Mouse (Mus musculus) stomach, postnatal 0 days (tissue): ENCODE measurements around the gene Chit1. TPM values are rescaled to one million over a fixed set of nuclear protein-coding genes. Genes with fewer than 3 reads are reported as not detected.

Source experiments
- ATAC-seq: fragments of 200-750 bp; cut with Nextera tagmentation; 2 replicates; pipeline ENCODE4 v1.8.0; 2017; ENCODE audit not compliant: low FRiP score, low TSS enrichment
- DNase-seq: peaks from one replicate; pipeline ENCODE4 v3.0.0-alpha.2; 2016; ENCODE audit warnings: low spot score
- H3K27ac ChIP-seq: fragments of 300-500 bp; sonication (generic); replicated peaks from 2 replicates; pipeline ENCODE4 v1.5.1; 2014; ENCODE audit warnings: mild to moderate bottlenecking, control low read depth
- H3K27me3 ChIP-seq: fragments of 300-500 bp; sonication (generic); 2 replicates; pipeline ENCODE4 v1.6.1; 2014; ENCODE audit warnings: low read length; ENCODE audit not compliant: control insufficient read depth, insufficient read depth
- H3K36me3 ChIP-seq: fragments of 300-500 bp; sonication (generic); 2 replicates; pipeline ENCODE4 v1.6.1; 2014; ENCODE audit warnings: low read length, mixed read lengths; ENCODE audit not compliant: control insufficient read depth, insufficient read depth
- H3K4me1 ChIP-seq: fragments of 300-500 bp; sonication (generic); replicated peaks from 2 replicates; pipeline ENCODE4 v1.6.1; 2014; ENCODE audit warnings: antibody characterized with exemption; ENCODE audit not compliant: control insufficient read depth, insufficient read depth
- H3K4me2 ChIP-seq: fragments of 300-500 bp; sonication (generic); replicated peaks from 2 replicates; pipeline ENCODE4 v1.6.1; 2014; ENCODE audit warnings: low read depth, mild to moderate bottlenecking, control low read depth, moderate library complexity
- H3K4me3 ChIP-seq: fragments of 300-500 bp; sonication (generic); 2 replicates; pipeline ENCODE4 v1.5.1; 2014; ENCODE audit warnings: low read depth, low read length, control low read depth
- H3K9ac ChIP-seq: fragments of 300-500 bp; sonication (generic); 2 replicates; pipeline ENCODE4 v1.6.1; 2014; ENCODE audit warnings: mild to moderate bottlenecking, low read length, control low read depth, mixed read lengths
- H3K9me3 ChIP-seq: fragments of 300-500 bp; sonication (generic); 2 replicates; pipeline ENCODE4 v1.6.1; 2016; ENCODE audit warnings: low read length; ENCODE audit not compliant: control insufficient read depth
- CTCF ChIP-seq: IDR thresholded peaks from 2 replicates; pipeline ENCODE4 v1.5.1; 2016; ENCODE audit warnings: antibody characterized with exemption, low read depth, mild to moderate bottlenecking, moderate library complexity
- EP300 ChIP-seq: optimal IDR thresholded peaks from 2 replicates; pipeline ENCODE3; 2016; ENCODE audit warnings: antibody characterized with exemption
- WGBS: fragments of 180-500 bp; shearing (Covaris S2); extraction: QIAGEN DNeasy Blood & Tissue Kit; methylation state at CpG from one replicate; pipeline ENCODE4 v1.1.7; 2014; 5-methylcytosine and 5-hydroxymethylcytosine counted together
- polyA plus RNA-seq: library from polyadenylated mRNA; unstranded; fragments of >200 nt; fragmentation: Nextera tagmentation; extraction: Ambion mirVana; gene quantifications from 2 replicates; pipeline ENCODE4 v1.2.1, GENCODE M21; 2015

Chit1 gene
- polyA plus RNA-seq, 1 experiment from 2014 or later, result 38.5 TPM

- no peaks in the 10 kb centered on the region; the same call in 1 of the 2 replicates for H3K4me1 ChIP-seq
These were observed 30.1 kb upstream of the Chit1 start for GRCm38 (mm10) chr1:134080881-134081450.

GRCm38 (mm10) chr1:134082987-134083516 lies 28.0 kb upstream of the Chit1 start:
- Histone ChIP-seq H3K4me2 (no peak overlapping the region), H3K9ac (no peak overlapping the region), H3K4me3 (no peak overlapping the region), H3K27ac (no peak overlapping the region; the same call in 1 of the 2 replicates), H3K9me3 (no peaks in the 10 kb centered on the region), H3K4me1 (no peaks in the 10 kb centered on the region; the same call in none of the 2 replicates), H3K36me3 (no peaks in the 10 kb centered on the region), H3K27me3 (no peaks in the 10 kb centered on the region)
- 54% methylated on average over 11 of the region's 11 CpGs for WGBS
- TF ChIP-seq CTCF, result no peak
- no peak for TF ChIP-seq EP300
- ATAC-seq (no peak), DNase-seq (peak; percentile 58)

More at GRCm38 (mm10) chr1:134080881-134081450, 30.1 kb upstream of the Chit1 start:
- Histone ChIP-seq H3K27me3 (no peaks in the 10 kb centered on the region), H3K4me2 (no peak overlapping the region), H3K27ac (peak overlapping the region; percentile 96; the same call in 1 of the 2 replicates), H3K9me3 (no peaks in the 10 kb centered on the region), H3K36me3 (peaks cover 6% of the 10 kb centered on the region), H3K9ac (no peak overlapping the region), H3K4me3 (no peak overlapping the region)
- DNase-seq, result no peak
- TF ChIP-seq CTCF, result no peak
- TF ChIP-seq EP300, result no peak
- 68% methylated on average over 5 of the region's 5 CpGs for WGBS
- no peak for ATAC-seq

GRCm38 (mm10) chr1:134083676-134084075 lies 27.4 kb upstream of the Chit1 start:
- Histone ChIP-seq H3K4me3 (no peak overlapping the region), H3K9me3 (no peaks in the 10 kb centered on the region), H3K9ac (no peak overlapping the region), H3K27me3 (no peaks in the 10 kb centered on the region), H3K4me1 (no peaks in the 10 kb centered on the region; the same call in none of the 2 replicates), H3K36me3 (no peaks in the 10 kb centered on the region), H3K4me2 (no peak overlapping the region), H3K27ac (no peak overlapping the region)
- no peak for TF ChIP-seq EP300
- no peak for TF ChIP-seq CTCF
- 86% methylated on average over 8 of the region's 8 CpGs for whole genome bisulfite sequencing
- ATAC-seq (no peak), DNase-seq (no peak)

DNA sequence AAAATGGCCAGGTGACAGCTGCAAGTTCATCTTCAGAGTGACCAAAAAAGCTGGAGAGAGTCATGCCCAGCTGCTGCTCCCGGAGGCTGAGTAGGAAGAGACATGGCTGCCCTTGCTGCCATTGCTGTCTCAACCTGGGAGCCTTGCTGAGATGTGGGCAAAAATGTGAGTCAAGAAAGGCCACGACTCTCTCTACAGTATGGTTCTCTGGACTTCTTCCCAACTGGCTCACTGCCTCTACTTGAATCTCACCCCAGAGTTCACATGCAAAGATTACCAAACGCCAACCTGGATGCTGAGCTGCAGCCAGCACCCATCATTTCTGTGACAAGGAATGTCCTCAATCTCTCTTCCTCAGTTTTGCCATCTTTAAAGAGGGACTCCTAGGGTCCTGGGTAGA lies 26.9 kb upstream of the Chit1 start:
- H3K27ac ChIP-seq, result no peak overlapping the region
- H3K27me3 ChIP-seq, result no peaks in the 10 kb centered on the region
- H3K36me3 ChIP-seq, result no peaks in the 10 kb centered on the region
- no peak overlapping the region for H3K4me2 ChIP-seq
- no peak for TF ChIP-seq CTCF
- TF ChIP-seq EP300, result no peak
- ATAC-seq (no peak), DNase-seq (no peak)
- WGBS, result 76% methylated on average over 3 of the region's 3 CpGs
- no peak overlapping the region for H3K4me3 ChIP-seq
- H3K4me1 ChIP-seq, result no peaks in the 10 kb centered on the region; the same call in none of the 2 replicates
- no peaks in the 10 kb centered on the region for H3K9me3 ChIP-seq
- no peak overlapping the region for H3K9ac ChIP-seq

- DNase-seq, result no peak
- Histone ChIP-seq H3K4me1 (no peaks in the 10 kb centered on the region; the same call in 1 of the 2 replicates), H3K9ac (no peak overlapping the region), H3K27ac (no peak overlapping the region), H3K4me3 (no peak overlapping the region), H3K4me2 (no peak overlapping the region), H3K27me3 (no peaks in the 10 kb centered on the region), H3K36me3 (no peaks in the 10 kb centered on the region), H3K9me3 (no peaks in the 10 kb centered on the region)
- TF ChIP-seq EP300, result no peak
- TF ChIP-seq CTCF, result no peak
- 46% methylated on average over 3 of the region's 3 CpGs for WGBS
- ATAC-seq, result no peak
These were observed 25.0 kb upstream of the Chit1 start for GRCm38 (mm10) chr1:134086017-134086416.

- Histone ChIP-seq H3K4me2 (no peak overlapping the region), H3K27me3 (no peaks in the 10 kb centered on the region), H3K27ac (no peak overlapping the region), H3K4me3 (no peak overlapping the region), H3K36me3 (no peaks in the 10 kb centered on the region), H3K9me3 (no peaks in the 10 kb centered on the region), H3K9ac (peak overlapping the region; percentile 18; the same call in 1 of the 2 replicates), H3K4me1 (no peaks in the 10 kb centered on the region; the same call in 1 of the 2 replicates)
- DNase-seq (no peak), ATAC-seq (no peak)
- no peak for TF ChIP-seq CTCF
- TF ChIP-seq EP300, result no peak
- WGBS, result 55% methylated on average over 15 of the region's 16 CpGs
These were observed 24.1 kb upstream of the Chit1 start for GRCm38 (mm10) chr1:134086811-134087398.
